Mouse (Mus musculus) retina, postnatal 1 day (tissue): ENCODE data around the gene Gm20812.
"Not testable (repeated sequence)": the region's sequence is repeated elsewhere in the genome, so short reads cannot be mapped to it uniquely, and the experiment has no call there.

Source experiments
- DNase-seq: peaks from one replicate; pipeline ENCODE4 v3.0.0-alpha.2; 2012

The Gm20812 gene

DNA sequence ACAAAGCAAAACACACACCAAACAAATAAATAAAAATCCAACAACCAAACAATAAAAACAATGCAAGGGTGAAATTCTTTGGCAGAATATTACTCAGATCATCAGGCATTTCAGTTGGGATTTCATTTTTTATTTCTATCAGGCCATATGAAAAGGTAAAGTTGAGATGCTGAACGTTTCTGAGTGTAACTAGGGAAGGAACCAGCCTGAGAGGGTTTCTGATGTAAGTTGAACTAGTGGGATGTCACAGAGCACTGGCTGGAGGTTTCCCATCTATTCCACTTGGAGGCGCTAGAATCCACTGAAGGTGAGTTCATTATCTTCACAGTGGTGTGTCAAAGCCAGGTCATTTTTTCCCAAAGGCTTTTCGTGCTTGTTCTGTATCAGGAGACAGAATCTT lies at the start of gene Gm20812:
Gene Gm20812, plus strand, starts transcription at position 301 of the 400 bp plus-strand sequence.
- not testable (repeated sequence) for DNase-seq
